Mouse (Mus musculus): ENCODE measurements around the gene Steap2. TPM values are rescaled to one million over a fixed set of nuclear protein-coding genes. Genes with fewer than 3 reads are reported as not detected.

Steap2 gene
- polyA plus RNA-seq, 1 experiment from 2014 or later: 7.1 TPM

Other genes with a start within 250 kb of the Steap2 start
- not detected in 2 replicates for gene 1700015F17Rik, start 215.4 kb downstream of the Steap2 start, polyA plus RNA-seq (2014; fragmentation: Nextera tagmentation; extraction: Ambion mirVana)
- 22.0 and 25.0 TPM in 2 replicates for gene Cldn12, start 179.6 kb downstream of the Steap2 start, polyA plus RNA-seq (2014; fragmentation: Nextera tagmentation; extraction: Ambion mirVana)
- gene Gtpbp10, start 135.0 kb downstream of the Steap2 start, polyA plus RNA-seq (2014; fragmentation: Nextera tagmentation; extraction: Ambion mirVana): 34.2 and 40.7 TPM in 2 replicates
- 0.47 and 0.60 TPM in 2 replicates for gene Gm8773, start 120.8 kb downstream of the Steap2 start, polyA plus RNA-seq (2014; fragmentation: Nextera tagmentation; extraction: Ambion mirVana)
- gene Cfap69, start 30.3 kb downstream of the Steap2 start, polyA plus RNA-seq (2014; fragmentation: Nextera tagmentation; extraction: Ambion mirVana): 2.5 and 3.6 TPM in 2 replicates
- 3.5 and 4.8 TPM in 2 replicates for gene Steap1, start 54.7 kb upstream of the Steap2 start, polyA plus RNA-seq (2014; fragmentation: Nextera tagmentation; extraction: Ambion mirVana)